Mouse (Mus musculus) ZHBTc4 (cell line): ENCODE results near the gene Tmem104.

ENCODE experiments used
- DNase-seq: peaks from one replicate; pipeline ENCODE4 v3.0.0-alpha.2; 2011; ENCODE audit warnings: low read depth, low spot score

Tmem104 gene

DNA sequence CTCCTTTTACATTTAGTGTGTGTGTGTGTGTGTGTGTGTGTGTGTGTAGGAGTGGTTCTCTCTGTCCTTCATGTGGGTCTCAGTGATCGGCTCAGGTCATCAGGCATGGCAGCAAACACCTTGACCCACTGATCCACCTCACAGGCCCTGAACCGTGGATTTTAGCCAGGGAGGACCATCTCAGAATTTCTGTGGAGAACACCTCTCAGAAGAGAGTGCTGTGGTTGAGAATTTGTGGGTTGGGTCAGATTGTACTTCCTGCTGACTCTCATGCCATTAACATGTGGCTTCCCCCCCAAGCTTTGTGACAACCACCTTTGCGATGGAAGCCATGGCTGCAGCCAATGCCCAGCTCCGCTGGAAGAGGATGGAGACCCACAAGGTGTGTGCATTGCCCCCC, 13.2 kb downstream of the Tmem104 start:
- no peak for DNase-seq

DNA sequence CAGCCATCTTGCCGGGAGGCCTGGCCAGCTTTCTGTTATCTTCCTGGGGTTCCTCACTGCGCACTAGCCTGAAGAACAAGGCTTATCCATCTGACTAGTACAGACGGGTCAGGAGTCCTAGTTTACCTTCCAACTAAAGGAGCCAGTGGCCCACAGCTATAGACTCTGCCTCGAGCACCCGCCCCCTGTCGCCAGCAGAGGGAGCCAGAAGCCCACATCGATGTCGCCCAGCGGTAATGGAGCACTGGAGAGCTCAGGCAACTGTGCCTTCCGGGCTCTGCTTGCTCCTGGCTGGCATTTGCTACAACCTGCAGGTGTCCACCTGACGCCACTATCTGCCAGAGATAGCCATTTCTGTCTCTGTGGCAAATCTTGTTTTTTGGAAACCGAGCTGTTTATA, 15.0 kb downstream of the Tmem104 start:
- DNase-seq, result peak; percentile 83

- no peak for DNase-seq
Observed at GRCm38 (mm10) chr11:115202756-115203155, 15.5 kb downstream of the Tmem104 start.

- DNase-seq, result no peak
Observed at GRCm38 (mm10) chr11:115208126-115208525, 20.8 kb downstream of the Tmem104 start.

DNA sequence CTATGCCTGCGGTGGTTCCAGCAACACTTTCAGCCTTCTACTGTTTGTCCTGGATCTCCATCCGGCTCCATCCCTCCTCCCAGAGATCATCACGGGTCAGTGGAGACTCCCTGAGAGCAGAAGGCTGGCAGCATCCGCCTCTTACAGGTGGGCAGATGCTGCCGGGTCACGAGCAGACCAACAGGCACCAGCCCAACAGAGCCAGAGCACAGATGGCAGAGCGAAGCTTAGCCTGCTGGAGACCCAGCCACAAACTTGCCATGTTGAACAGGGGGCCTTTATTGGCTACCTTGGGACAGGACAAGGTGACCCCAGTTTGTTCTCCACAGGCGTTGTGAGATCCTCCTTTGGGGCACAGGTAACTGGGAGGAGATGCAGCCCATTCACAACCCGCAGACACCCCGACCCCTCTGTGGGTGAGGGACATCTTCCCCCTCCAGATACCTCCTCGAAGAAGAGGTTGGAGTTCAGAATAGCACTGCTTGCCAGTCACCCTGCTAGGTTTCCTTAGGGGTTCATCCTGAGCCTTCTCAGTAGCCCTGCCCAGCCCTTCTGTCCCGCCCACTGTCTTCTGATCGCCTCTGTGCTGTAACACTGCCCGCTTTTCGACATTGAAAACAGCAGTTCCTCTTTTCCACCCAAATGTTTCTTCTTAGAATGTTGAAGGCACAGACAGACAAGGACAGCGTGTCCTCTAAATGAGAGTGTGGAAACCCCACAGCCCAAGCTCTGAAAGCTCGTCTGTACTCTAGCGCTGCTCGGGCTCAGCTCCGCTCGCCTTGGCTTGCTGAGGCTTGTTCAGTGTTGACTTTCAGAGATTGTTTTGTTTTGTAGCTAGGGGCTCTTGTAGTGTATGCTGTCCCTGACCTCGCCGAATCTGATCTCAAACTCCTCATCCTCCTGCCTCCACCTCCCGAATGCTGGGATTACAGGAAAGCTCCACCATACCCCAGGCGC, 21.8 kb downstream of the Tmem104 start:
- no peak for DNase-seq

GRCm38 (mm10) chr11:115209958-115210357, 22.7 kb downstream of the Tmem104 start:
- DNase-seq, result no peak

DNA sequence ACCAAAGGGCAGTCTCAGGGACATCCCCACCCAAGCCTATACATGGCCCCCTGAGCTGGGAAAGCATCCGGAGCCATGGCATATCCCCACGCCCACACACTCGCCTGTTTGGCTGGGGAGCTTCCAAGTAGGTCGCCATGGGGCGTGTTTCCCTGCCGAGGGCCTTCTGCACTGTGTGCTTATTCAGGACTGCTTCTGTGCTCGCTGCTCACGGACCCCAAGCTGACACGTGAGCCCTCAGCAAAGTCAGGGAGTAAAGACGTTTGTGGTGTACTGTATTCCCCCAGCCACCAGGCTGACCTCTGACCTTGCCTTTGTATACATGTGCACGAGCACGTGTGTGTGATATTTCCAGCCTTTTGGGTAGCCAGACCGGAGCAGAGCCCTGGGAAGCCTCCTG, 24.8 kb downstream of the Tmem104 start:
- no peak for DNase-seq

GRCm38 (mm10) chr11:115215123-115215522, 27.8 kb downstream of the Tmem104 start:
- DNase-seq, result peak; percentile 30

- no peak for DNase-seq
Observed at GRCm38 (mm10) chr11:115217439-115218410, 30.4 kb downstream of the Tmem104 start.

- peak; percentile 65 for DNase-seq
Observed at GRCm38 (mm10) chr11:115219263-115219662, 32.0 kb downstream of the Tmem104 start.

DNA sequence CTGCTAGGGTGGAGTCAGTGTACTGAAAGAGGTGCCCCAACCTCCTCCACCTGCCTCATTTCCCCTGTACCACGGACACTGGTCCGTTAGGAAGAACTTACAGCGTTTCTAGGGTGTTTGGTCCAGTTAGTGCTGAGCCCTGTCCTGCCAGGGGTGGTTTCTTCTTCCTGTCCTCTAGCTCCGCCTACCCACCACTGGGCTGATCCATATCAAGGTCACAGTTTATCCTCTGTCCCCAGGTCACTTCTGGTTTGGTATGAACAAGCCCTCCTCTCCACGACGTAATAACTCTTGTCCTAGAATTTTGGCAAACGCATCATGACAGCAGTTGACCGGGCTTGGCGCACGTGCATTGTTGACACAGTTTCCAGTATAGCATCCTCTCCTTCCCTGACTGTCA, 32.4 kb downstream of the Tmem104 start:
- peak; percentile 29 for DNase-seq

GRCm38 (mm10) chr11:115222077-115222476, 34.8 kb downstream of the Tmem104 start:
- DNase-seq, result no peak

- no peak for DNase-seq
Observed at GRCm38 (mm10) chr11:115222570-115222969, 35.3 kb downstream of the Tmem104 start.

DNA sequence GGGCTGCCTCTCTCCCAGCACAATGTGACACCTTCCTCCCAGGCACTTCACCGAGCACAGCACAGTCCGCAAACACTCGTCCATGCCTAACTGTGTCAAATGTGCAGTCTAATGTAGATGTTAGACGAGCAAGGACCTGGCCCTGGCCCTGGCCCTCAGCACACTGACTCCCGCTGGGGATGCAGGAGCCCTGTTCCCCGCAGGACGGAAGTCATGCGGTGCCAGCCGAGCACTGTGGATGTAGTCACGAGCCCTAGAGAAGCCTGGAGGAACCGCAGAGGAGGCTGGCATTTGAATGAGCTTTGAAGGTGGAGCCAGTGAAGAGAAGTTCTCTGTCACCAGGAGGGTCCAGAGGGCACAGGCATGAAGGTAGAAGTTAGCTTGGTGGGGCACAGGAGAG, 36.2 kb downstream of the Tmem104 start:
- no peak for DNase-seq

- DNase-seq, result no peak
Observed at GRCm38 (mm10) chr11:115223877-115224276, 36.6 kb downstream of the Tmem104 start.

GRCm38 (mm10) chr11:115224889-115225288, 37.6 kb downstream of the Tmem104 start:
- DNase-seq, result peak; percentile 82

- no peak for DNase-seq
Observed at GRCm38 (mm10) chr11:115225301-115225700, 38.0 kb downstream of the Tmem104 start.

DNA sequence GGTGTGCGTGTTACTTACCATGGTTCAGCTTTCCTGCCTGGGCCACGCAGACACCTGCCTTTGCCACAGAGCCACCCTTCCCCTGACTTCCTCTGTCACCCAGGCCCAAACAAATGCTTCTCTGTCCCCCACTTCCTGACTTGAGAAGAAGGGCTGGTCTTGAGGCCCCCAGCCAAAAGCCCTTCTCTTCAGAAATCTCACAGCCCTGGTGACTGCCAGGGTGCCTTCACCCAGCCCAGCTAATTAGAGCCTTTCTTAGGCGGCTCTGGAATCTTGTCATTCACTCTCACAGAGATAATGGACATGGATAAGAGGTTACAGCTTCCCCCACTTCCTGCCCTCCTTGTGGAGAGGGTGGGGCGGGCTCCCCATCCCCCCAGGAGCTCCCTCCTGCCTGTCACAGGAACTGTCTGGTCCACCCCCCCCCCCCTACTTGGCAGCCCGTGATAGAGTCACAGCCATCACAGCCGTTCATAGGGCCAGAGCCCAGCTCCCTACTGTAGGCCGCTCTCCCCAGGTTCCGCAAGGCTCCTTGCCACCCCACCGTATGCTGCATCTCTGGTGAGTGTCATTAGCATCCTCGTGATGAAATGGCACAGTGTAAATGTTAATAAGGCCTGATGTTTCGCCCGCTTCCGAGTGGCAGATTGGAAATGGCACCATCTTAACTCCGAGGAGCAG, 39.7 kb downstream of the Tmem104 start:
- DNase-seq, result peak; percentile 60

- no peak for DNase-seq
Observed at GRCm38 (mm10) chr11:115227640-115228039, 40.4 kb downstream of the Tmem104 start.

- no peak for DNase-seq
Observed at GRCm38 (mm10) chr11:115228430-115228829, 41.1 kb downstream of the Tmem104 start.
